Mouse (Mus musculus) heart, embryonic 11.5 days (tissue): Measurements from ENCODE around the gene Nav2. TPM values are rescaled to one million over a fixed set of nuclear protein-coding genes. Genes with fewer than 3 reads are reported as not detected.

Source experiments
- ATAC-seq: fragments of 200-750 bp; cut with Nextera tagmentation; replicated peaks from 2 replicates; pipeline ENCODE4 v1.8.0; 2017; ENCODE audit warnings: moderate library complexity; ENCODE audit not compliant: insufficient number of reproducible peaks, low FRiP score, low TSS enrichment
- H3K27ac ChIP-seq: fragments of 300-500 bp; sonication (generic); 2 replicates; pipeline ENCODE4 v1.5.1; 2014; ENCODE audit warnings: mild to moderate bottlenecking, low read depth, low read length
- H3K27me3 ChIP-seq: fragments of 300-500 bp; sonication (generic); 2 replicates; pipeline ENCODE4 v1.6.1; 2014; ENCODE audit warnings: mild to moderate bottlenecking, low read length, mixed read lengths; ENCODE audit not compliant: control insufficient read depth, insufficient read depth
- H3K36me3 ChIP-seq: fragments of 300-500 bp; sonication (generic); 2 replicates; pipeline ENCODE4 v1.6.1; 2014; ENCODE audit warnings: mild to moderate bottlenecking, low read length, moderate library complexity, mixed read lengths; ENCODE audit not compliant: control insufficient read depth, insufficient read depth
- H3K4me1 ChIP-seq: fragments of 300-500 bp; sonication (generic); 2 replicates; pipeline ENCODE4 v1.6.1; 2014; ENCODE audit warnings: low read length; ENCODE audit not compliant: control insufficient read depth, insufficient read depth
- H3K4me2 ChIP-seq: fragments of 300-500 bp; sonication (generic); 2 replicates; pipeline ENCODE4 v1.6.1; 2014; ENCODE audit warnings: mild to moderate bottlenecking, moderate library complexity
- H3K4me3 ChIP-seq: fragments of 300-500 bp; sonication (generic); 2 replicates; pipeline ENCODE4 v1.5.1; 2014; ENCODE audit warnings: low read depth, low read length
- H3K9ac ChIP-seq: fragments of 300-500 bp; sonication (generic); 2 replicates; pipeline ENCODE4 v1.6.1; 2014; ENCODE audit warnings: mild to moderate bottlenecking, low read depth, low read length, moderate library complexity
- H3K9me3 ChIP-seq: fragments of 300-500 bp; sonication (generic); replicated peaks from 2 replicates; pipeline ENCODE4 v1.6.1; 2016; ENCODE audit warnings: low read length; ENCODE audit not compliant: control insufficient read depth
- WGBS: fragments of 180-500 bp; shearing (Covaris S2); extraction: QIAGEN DNeasy Blood & Tissue Kit; methylation state at CpG from one replicate; pipeline ENCODE4 v1.1.7; 2014; ENCODE audit not compliant: insufficient replicate concordance; 5-methylcytosine and 5-hydroxymethylcytosine counted together
- polyA plus RNA-seq: library from polyadenylated mRNA; unstranded; fragments of >200 nt; fragmentation: Nextera tagmentation; extraction: Ambion mirVana; gene quantifications from 2 replicates; pipeline ENCODE4 v1.2.1, GENCODE M21; 2014

The Nav2 gene
- polyA plus RNA-seq, 1 experiment from 2014 or later: 32.2 TPM

- H3K4me1 ChIP-seq: peaks cover 18% of the 10 kb centered on the region
- no peaks in the 10 kb centered on the region for H3K36me3 ChIP-seq
- ATAC-seq: no peak
- H3K27me3 ChIP-seq: no peaks in the 10 kb centered on the region
- WGBS: 63% methylated on average over 13 of the region's 13 CpGs
- no peaks in the 10 kb centered on the region for H3K9me3 ChIP-seq
- no peak overlapping the region for H3K4me3 ChIP-seq
- no peak overlapping the region for H3K4me2 ChIP-seq
- H3K27ac ChIP-seq: 0 out of 2 replicates have a peak overlapping the region, but pooled peaks have one; percentile 8
- H3K9ac ChIP-seq: no peak overlapping the region
These were observed 348.9 kb downstream of the Nav2 start for GRCm38 (mm10) chr7:49257234-49257906.

GRCm38 (mm10) chr7:49258088-49258487 lies 349.6 kb downstream of the Nav2 start:
- H3K27ac ChIP-seq: 0 out of 2 replicates have a peak overlapping the region, but pooled peaks have one; percentile 8
- no peak overlapping the region for H3K9ac ChIP-seq
- no peaks in the 10 kb centered on the region for H3K27me3 ChIP-seq
- no peaks in the 10 kb centered on the region for H3K9me3 ChIP-seq
- no peak for ATAC-seq
- no peaks in the 10 kb centered on the region for H3K36me3 ChIP-seq
- H3K4me2 ChIP-seq: no peak overlapping the region
- H3K4me1 ChIP-seq: peaks cover 18% of the 10 kb centered on the region
- H3K4me3 ChIP-seq: no peak overlapping the region
- 63% methylated on average over 6 of the region's 6 CpGs for WGBS

GRCm38 (mm10) chr7:49261941-49262511 lies 353.5 kb downstream of the Nav2 start:
- Histone ChIP-seq H3K4me3 (no peak overlapping the region), H3K4me1 (peaks cover 18% of the 10 kb centered on the region), H3K9me3 (no peaks in the 10 kb centered on the region), H3K27me3 (no peaks in the 10 kb centered on the region), H3K9ac (no peak overlapping the region), H3K27ac (no peak overlapping the region), H3K36me3 (no peaks in the 10 kb centered on the region), H3K4me2 (no peak overlapping the region)
- WGBS: 61% methylated on average over 13 of the region's 13 CpGs
- no peak for ATAC-seq

GRCm38 (mm10) chr7:49266422-49266821 lies 357.9 kb downstream of the Nav2 start:
- no peak for ATAC-seq
- H3K4me2 ChIP-seq: no peak overlapping the region
- H3K27ac ChIP-seq: no peak overlapping the region
- no peaks in the 10 kb centered on the region for H3K9me3 ChIP-seq
- H3K4me3 ChIP-seq: no peak overlapping the region
- peaks cover 18% of the 10 kb centered on the region for H3K4me1 ChIP-seq
- no peak overlapping the region for H3K9ac ChIP-seq
- H3K36me3 ChIP-seq: no peaks in the 10 kb centered on the region
- H3K27me3 ChIP-seq: no peaks in the 10 kb centered on the region
- WGBS: 85% methylated on average over 6 of the region's 6 CpGs

- H3K9ac ChIP-seq: no peak overlapping the region
- H3K9me3 ChIP-seq: no peaks in the 10 kb centered on the region
- no peak overlapping the region for H3K4me3 ChIP-seq
- H3K27ac ChIP-seq: peak overlapping the region; percentile 32
- ATAC-seq: no peak
- H3K4me2 ChIP-seq: no peak overlapping the region
- H3K27me3 ChIP-seq: no peaks in the 10 kb centered on the region; the same call in 1 of the 2 replicates
- H3K36me3 ChIP-seq: no peaks in the 10 kb centered on the region
- WGBS: 57% methylated on average over 12 of the region's 12 CpGs
- peaks cover 12% of the 10 kb centered on the region for H3K4me1 ChIP-seq
These were observed 359.3 kb downstream of the Nav2 start for GRCm38 (mm10) chr7:49267621-49268325.

GRCm38 (mm10) chr7:49268401-49268921 lies 359.9 kb downstream of the Nav2 start:
- Histone ChIP-seq H3K4me2 (no peak overlapping the region), H3K9me3 (no peaks in the 10 kb centered on the region), H3K27ac (0 out of 2 replicates have a peak overlapping the region, but pooled peaks have one; percentile 32), H3K36me3 (no peaks in the 10 kb centered on the region), H3K4me3 (no peak overlapping the region), H3K4me1 (peaks cover 15% of the 10 kb centered on the region), H3K9ac (no peak overlapping the region), H3K27me3 (no peaks in the 10 kb centered on the region; the same call in 1 of the 2 replicates)
- ATAC-seq: no peak
- WGBS: 85% methylated on average over 9 of the region's 9 CpGs

- ATAC-seq: no peak
- no peaks in the 10 kb centered on the region for H3K9me3 ChIP-seq
- WGBS: 78% methylated on average over 11 of the region's 11 CpGs
- peaks cover 15% of the 10 kb centered on the region for H3K4me1 ChIP-seq
- no peaks in the 10 kb centered on the region; the same call in 1 of the 2 replicates for H3K27me3 ChIP-seq
- no peak overlapping the region for H3K4me2 ChIP-seq
- H3K9ac ChIP-seq: no peak overlapping the region
- H3K4me3 ChIP-seq: no peak overlapping the region
- H3K36me3 ChIP-seq: no peaks in the 10 kb centered on the region
- no peak overlapping the region for H3K27ac ChIP-seq
These were observed 362.3 kb downstream of the Nav2 start for GRCm38 (mm10) chr7:49270855-49271254.

- Histone ChIP-seq H3K9me3 (no peaks in the 10 kb centered on the region), H3K27me3 (no peaks in the 10 kb centered on the region; the same call in 1 of the 2 replicates), H3K4me2 (peak overlapping the region; percentile 17), H3K4me3 (no peak overlapping the region), H3K9ac (no peak overlapping the region), H3K27ac (no peak overlapping the region), H3K4me1 (peaks cover 12% of the 10 kb centered on the region), H3K36me3 (no peaks in the 10 kb centered on the region)
- ATAC-seq: no peak
- 19% methylated on average over 16 of the region's 16 CpGs for WGBS
These were observed 364.2 kb downstream of the Nav2 start for GRCm38 (mm10) chr7:49272445-49273439.
